Mouse (Mus musculus) kidney, postnatal 10 days (tissue): ENCODE data around the gene Prom2.
A peak's percentile ranks its signal among the peaks of the same experiment; 100 is the strongest.

Experiments used
- DNase-seq: peaks from one replicate; pipeline ENCODE4 v3.0.0; 2021; ENCODE audit warnings: mixed read lengths

Prom2 gene

DNA sequence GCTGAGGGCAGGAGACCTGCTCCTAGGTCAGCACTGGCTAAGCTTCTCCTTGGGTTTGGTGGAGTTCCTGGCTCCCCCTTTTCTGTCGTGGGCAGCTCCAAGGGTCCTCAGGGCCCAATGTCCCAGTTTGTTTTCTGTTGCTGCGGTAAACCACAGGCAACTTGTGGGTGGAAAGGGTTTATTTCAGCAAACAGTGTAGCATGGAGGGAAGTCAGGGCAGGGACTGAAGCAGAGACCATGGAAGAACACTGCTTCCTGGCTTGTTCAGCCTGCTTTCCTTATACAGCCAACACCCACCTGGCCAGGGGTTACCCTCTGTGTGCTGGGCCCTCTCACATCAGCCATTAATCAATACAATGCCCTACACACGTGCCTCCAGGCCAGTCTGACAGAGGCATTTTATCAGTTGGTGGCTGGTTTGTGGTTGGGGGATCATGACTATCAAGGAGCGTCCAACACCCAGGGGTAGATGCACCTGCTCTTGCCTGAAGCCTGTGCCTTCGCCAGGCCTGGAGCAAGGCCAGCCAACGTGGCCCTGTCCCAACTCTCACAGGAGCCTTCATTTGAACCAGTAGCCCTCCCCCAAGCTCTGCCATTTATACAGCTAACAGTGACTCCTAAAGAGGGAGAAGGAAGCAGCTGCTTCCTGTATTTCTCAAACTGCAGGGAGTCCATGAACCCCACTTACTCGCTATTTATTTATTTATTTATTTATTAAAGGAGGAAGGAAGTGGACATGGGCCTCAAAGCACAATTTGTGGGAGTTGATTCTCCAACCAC lies 17.1 kb downstream of the Prom2 start:
- DNase-seq = peak; percentile 51

DNA sequence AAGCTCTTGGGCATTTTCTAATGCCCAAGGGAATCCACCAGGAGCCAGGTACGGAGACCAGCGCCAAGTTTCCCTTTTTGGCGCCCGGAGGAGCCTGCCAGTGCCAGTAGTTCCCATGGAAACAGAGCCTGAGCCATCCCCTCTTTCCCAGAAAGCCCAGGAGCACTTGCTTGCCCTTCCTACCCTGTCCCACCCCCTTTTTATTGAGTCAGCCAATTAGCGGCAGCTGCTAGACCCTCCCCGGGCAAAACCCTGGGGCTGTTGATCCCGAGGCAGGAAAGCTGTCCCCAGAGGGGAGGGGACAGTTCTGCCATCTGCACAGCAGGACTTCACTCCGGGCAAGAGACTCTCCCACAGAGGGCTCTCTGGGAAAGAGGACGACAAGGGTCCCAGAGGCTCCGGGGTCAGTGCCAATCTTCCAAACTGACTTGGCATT lies 19.2 kb downstream of the Prom2 start, which contains the start of gene Kcnip3:
Kcnip3 (minus strand) TSS at position 89 of the 436 bp plus-strand sequence.
- no peak for DNase-seq

DNA sequence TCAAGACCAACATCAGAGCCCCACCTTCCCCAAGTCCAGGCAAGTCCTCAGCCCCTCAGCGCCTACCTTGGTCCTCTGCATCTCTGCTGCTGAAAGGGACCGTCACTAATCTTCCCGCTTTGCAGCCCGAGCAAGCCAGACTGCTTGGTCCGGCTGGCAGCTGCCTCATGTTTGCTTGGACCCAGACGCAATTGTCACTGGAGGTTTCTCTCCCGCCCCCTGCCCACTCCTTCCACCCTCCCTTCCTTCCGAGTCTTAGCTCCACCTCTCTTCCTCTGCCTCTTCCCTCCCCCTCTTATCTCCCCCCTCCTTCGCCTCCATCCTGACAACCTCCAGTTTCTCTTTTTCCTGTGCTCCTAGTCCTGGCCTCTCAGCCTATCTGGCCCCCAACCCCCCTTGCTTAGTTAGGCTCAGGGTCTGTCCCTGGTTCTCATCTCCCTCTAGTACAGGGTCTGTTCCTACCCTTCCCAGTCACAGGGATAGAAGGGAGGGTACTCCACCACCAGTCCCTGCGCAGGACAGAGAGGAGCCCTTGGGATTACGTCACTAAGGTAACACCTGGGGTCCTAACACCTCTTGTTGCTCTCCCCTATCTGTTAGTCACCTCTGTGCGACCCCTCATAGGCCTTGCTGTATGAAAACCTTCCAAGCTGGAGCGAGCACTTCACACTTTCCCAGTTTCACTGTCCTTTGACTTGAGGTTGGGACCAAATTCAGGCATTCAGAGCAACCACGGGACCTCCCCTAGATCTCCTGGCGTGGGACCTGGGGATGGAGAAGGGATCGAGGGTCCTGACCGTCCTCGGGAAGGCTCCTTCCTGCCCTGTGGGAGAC lies 19.9 kb downstream of the Prom2 start:
- DNase-seq = peak; percentile 58

DNA sequence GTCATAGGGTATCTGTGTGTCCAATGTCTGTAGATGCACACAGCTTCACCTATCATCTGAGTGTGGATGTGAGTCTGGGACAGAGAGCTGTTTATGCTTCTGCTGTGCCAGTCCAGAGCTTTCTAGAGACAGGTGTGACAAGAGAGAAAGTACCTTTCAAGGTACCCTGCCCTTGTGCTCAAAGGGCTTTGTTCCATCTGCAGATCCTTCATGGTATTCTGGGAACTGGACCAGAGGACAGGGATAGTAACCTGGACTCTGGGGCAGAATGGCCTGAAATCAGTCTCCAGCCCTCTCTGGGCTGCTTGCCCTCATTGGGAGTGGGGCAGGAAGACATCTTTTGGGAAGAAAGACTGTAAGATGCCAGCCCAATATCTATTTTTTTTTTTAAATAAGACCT lies 21.1 kb downstream of the Prom2 start:
- DNase-seq = no peak

DNA sequence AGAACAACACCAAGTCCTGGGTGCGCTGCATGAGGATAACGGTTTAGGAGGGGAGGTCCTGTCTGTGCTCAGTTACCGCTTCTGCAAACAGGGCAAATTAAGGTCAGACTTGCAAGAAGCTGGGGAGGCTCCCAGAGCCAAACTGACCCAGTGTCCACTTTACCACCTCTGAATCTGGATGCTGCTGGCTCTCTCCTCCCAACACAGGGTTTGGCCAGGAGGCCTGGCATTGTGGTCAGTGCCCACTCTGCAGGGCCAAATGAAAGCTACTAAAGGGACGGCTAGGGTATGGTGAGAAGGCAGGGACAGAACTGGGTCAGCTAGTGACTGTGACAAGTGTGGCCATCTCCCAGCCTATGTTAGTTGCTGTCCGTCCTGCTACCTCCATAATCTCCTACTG lies 22.0 kb downstream of the Prom2 start:
- no peak for DNase-seq

DNA sequence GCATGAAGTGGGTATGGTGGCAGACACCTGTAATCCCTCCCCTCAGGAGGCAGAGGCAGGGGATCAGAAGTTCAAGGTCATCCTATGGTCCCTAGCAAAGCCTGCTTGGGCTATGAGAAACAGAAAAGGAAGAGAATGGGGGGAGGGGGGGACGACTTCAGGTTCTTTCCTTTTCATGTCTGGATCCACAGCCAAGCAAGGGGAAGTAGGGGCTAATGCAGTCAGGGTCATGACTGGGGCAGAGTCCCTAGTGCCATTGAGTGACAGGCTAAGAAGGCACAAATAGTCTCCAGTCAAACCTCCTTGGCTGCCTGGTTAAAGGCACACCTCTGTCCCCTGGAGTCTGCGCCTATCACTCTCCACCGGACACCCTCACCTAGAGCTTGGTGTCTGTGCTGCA lies 22.4 kb downstream of the Prom2 start:
- DNase-seq = no peak

DNA sequence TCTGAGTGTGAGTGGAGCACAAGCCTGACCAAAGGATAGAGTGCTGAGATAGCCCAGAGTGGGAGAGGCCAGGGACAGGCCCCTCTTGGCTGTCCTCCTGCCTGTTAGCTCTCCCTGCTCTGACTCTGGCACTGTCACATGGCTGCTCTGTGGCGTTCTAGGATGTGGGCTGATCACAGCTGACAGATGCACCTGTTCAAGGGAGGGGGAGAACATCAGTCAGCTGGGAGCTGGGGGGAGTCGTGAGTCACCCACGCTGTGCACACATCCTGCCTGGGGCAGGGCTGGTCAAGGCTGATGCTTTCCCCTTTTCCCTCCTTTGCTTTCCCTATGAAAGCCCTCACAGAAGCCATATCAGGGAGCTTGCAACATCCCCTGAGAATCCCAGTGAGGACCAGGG lies 23.0 kb downstream of the Prom2 start:
- DNase-seq = no peak

DNA sequence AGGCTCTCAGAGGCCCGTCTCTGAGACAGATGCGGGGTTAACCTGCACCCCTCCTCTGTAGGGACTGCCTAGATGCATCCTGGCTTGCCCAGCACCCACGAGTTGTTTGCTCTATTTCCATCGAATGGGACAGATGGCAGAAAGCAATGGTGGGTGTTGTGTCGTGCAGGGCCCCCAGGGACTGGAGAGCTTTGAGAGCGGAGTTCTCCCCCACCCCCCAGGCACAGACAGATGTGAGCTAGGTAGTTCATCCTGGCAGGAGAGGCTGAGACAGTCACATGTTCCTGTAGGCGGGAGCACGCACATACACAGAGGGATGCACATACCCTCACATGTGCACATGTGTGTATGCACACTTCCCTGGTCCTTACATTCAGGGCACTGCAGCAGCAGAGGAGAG lies 24.2 kb downstream of the Prom2 start:
- no peak for DNase-seq

DNA sequence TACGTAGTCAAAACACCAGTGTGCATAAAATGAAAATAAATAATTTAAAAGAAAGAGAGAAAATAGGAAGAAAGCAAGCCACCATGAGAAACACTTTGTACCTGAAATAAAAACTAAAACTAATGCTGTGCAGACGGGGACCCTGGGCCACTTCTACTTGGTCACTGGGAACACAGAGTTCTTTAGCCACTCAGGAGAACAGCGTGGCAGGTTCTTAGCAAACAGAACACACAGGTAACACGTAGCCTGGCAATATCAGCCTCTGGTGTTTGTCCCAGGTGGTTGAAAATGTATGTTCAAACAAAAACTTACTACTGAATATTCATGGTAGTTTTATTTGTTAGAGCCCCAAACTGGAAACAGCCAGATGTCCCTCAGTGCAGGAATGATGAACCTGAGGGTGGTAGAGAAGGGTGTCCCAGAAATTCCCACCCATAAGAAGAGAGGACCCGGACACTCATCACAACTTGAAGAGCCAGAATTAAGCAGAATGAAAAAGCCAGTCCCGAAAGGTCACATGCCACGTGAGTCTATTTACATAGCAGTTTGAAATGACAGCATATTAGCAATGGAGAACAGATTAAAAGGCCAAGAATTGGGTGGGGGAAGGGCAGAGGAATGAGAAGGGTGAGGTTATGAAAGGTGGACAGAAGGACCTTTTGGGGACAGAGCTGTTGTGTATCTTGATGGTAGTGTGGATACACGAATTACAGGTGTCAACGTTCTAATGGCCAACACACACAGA lies 26.7 kb downstream of the Prom2 start:
- no peak for DNase-seq

DNA sequence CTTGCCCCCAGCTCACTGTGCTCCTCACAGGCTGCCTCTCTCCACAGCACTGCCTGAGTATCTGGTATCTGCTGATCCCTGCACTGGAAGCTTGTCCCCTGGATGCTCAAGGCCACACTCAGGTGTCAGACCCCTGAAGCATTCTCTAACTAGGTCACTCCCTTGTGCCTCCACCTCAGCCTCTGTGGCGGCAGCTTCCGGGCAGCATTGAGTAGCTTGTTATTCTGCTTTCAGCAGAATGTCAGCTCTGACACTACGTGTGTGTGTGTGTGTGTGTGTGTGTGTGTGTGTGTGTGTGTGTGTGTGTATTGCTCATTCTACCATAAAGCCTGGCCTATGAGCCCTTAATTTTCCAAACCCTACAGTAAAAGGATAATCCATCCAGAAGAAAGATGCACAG lies 28.0 kb downstream of the Prom2 start:
- DNase-seq = no peak

DNA sequence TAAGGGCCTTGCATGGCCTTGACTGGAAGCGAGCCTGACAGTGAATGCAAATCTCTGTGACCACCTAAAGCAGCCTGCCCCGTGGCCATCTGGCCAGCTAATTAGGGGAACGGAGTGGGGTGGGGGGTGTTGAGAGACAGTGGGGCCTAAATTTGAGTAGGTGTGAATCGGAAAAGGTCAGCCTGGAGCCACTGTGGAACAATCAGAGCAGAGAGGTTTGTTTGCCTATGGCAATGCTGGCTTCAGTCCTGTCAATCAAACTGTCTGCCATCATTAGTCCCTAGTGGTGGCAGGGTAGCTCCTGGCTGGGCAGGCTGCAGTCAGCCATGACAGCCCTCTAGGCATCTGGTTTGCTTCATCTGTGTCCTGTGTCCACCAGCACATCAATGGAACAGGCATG lies 29.8 kb downstream of the Prom2 start:
- DNase-seq = no peak

DNA sequence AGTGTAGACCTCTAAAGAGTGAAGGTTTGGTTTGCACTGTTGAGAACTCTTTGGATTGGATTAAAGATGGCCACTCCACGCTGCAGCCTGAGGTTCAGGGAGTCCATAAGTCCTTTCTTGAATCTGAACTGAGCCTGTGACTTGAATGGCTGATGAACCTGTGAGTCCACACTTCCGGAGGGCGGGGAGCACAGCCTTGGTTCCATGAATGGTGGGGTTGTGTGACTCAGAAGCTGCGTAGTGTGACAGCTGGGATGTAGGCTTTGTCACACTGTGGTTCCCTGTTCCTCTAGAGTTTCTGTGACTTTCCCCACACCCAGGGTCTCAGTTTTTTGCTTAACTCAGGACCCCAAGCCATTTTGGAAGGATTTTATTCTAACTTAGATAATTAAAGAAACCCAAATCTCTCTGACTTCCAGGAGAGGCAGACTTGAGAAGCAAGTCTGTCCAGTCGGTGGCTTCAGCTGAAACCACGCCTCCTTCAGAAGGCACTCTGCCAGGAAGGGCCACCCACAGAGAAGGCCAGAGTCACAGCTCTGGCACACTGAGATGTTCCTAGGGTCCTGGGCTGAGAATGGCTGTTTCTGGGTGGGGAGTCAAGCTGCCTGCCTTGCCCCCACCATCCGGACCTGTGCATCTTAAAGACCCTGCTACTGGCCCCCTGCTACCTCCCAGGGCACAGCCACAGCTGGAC lies 33.2 kb downstream of the Prom2 start:
- peak; percentile 70 for DNase-seq

DNA sequence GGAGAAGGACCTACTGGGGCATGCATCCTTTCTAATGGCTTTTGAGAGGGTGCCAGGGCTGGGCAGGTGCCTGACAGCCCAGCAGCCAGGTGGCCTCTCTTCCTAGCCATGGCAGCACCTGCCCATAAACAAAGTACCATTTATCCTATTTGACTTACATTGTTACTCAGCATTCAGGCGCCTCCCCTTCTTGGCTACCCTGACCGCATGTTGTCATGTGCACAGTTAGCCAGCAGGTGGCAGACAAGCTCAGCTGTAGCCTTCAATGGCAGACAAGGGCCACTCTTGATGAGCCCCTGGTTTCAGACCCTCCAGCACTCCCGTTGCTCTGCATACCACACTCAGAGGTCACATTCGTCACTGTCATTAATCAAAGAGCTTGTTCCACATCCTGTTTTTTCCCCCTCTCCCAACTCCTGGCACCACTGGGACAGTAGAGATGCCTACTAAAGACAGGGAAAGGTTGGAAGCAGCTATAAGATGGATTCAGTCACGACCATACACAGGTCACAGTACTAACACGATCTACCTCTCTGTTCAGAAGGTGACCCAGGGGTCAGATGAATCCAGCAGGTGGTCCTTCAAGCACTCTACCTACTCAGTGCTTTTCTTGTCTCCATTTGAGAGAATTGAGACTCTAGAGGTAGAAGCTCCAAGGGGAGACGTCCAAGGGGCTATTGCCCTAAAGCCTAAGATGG lies 34.0 kb downstream of the Prom2 start:
- peak; percentile 92 for DNase-seq

DNA sequence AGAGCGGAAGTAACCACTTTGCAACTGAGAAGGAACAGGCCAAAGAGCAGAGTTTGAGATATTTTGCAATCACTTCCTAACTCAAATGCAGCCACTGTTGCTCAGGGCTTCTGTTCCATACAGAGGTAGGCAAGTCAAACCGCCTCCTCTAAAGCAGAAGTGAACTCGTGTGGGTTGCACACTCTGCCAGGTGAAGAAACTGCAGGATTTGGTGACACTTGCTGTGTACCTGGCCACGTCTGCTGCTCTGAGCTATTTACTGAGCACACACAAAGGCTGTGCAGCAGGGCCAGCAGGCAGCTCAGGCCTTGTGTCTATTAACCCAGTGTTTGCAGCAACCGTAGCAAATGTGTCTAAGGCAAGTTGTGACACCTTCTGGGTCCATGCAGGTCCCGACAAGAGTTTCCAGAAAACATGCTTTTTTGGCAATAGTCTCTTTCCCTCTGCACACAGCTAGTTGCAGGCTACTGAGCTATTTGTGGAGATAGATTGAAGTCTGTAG lies 35.1 kb downstream of the Prom2 start:
- DNase-seq = no peak

DNA sequence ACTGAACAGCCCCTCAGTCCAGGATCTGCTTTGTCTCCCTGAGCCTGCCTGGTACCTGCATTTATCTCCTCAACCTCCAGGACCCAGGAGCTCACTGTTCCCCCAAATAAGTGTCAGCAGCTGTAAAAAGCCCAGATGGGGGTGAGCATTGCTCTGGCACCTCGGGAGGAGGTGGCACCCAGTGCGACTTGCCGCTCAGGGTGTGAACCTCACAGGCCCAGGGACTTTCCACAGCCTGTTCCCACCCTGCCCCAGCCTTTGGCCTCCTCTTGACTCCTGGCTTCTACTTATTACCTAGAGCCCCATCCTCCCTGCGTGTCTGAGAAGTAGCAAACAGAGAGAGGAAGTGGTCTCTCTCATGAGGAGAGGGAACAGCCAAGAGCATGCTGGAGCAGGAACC lies 36.1 kb downstream of the Prom2 start:
- DNase-seq = no peak

DNA sequence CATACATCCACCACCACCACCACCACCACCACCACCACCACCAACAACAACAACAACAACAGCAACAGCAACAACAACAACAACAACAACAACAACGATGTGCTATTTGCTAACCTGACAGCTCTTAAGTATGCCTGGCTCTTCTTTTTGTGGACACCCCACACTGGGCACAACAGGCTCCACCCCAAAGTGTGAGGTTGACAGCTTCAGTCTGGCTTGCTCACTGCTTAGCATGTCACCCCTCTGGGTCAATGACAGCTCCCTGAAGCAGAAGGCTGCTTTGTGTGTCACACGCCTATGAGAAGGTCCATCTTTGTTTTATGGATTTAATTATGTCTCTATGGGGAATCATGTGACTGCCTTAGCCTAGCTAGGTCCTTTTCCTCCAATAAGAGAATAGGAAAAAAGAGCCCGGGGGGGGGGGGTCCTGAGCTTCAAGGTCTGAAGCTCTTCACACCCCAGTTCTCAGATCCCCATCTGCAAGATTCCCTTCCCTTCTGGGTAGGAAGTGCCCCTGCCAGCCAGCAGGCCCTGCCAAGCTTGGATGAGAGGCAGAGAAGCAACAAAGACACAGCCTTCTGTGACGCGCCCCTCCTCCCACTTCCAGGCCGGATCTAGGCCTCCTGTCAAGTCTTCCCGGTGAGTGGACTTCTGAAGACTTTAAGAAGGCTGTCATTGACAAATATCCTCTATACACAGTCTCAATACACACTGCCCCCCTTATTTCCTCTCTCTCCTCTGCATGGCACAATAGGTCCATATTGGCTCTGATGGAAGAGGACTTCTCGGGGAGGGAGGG lies 37.3 kb downstream of the Prom2 start:
- DNase-seq = peak; percentile 24

DNA sequence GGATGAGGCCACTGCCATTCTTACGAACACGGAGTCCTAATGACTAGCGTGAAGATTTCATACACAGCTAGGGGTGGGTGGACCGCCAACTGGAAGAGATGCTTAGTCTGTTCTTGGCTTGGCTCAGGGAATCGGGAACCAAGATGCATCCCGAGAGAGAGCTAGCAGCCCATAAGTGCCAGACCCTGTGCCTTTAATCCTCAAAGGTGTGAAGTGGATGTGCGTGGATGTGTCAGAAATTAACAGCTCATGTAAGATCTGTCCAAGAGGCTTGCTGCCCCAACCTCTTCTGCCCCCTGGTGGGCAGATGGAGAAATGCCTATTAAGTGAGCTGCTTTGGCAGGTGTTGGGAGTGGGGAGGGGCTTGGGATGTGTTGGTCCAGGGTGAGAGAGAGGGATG lies 40.2 kb downstream of the Prom2 start:
- DNase-seq = peak; percentile 81

DNA sequence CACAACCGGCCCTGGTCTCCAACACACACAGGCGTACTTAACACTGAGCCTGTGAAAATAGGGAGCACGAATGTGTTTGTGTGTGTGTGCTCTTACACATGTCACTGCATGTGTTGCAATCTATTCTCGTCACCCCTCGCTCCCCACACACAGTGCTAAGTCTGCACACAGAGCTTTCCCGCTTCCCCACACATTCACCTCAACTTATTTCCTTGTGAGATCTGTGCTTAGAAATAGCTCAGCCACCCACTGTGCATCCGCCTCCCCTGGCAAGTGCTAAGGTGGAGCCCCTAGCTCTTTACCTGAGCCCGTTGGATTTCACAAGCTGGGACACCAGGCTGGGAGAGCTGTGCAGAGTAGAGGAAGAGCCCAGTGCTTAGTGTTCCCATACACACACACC lies 42.5 kb downstream of the Prom2 start:
- DNase-seq = no peak

DNA sequence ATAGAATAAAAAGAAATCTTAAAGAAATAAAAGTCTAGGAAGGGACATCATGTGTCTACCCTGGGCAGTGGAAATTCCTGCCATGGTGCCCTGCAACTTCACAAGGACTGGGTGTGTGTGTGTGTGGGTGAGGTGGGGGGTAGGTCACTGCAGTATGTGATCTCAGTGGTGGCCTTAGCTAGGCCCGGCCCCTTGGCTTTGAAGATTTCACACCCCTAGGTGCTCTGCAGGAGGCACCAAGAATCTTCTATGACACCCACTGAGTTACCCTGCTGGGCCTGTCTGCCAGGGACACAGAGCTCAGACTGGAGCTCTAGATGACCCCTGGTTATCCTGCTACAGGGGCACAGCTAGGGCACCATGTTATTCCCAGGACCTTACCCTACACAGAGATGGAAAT lies 44.9 kb downstream of the Prom2 start:
- no peak for DNase-seq

DNA sequence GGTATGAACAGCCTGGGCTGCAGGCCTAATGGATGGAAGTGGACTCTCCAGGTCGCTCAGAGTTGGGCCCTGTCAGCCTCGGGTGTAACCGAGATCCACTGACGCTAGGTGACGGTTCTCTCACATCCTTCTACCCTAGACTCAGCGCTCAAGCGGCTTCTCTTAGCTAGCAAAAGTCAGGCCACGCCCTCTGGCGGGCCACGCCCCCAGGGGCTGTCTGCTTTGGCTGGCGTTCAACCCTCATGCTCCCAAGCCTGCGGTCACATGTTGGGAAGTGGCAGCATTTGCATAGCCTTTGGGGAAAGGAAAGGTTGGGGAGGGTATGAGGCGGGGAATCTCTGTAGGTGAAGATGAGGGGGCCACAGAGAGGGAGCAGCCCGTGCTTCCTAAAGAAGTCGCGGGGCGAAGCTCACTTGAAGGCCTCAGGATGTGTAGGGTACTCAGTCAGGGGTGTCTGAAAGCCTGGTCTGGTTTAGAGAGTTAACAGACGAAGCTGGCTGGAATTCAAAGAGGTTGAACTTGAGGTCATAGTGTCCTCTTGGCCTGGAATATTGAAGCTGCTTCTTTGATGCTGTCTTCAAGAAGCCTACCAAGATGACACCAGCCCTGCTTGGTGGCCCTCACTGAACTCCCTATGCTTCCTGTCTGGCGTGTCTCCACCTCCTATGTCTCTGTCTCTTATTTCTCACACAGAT lies 56.6 kb downstream of the Prom2 start:
- DNase-seq = peak; percentile 90
